Mouse (Mus musculus): ENCODE measurements at regions not wholly inside any gene's neighbourhood (a gene's known extent, or its start where the extent isn't known, plus 50 kb on each side); places are given as distances from the start of the nearest gene placed in this dataset.

- TF ChIP-seq FOSL1 (IDR thresholded peaks at IDR 0.05; ENCODE audit: insufficient read depth, low read length, poor library complexity, severe bottlenecking), result no peak
- TF ChIP-seq CTCF (IDR thresholded peaks at IDR 0.05; ENCODE audit: control insufficient read depth, insufficient read depth, insufficient read length), result no peak
These were observed 90.6 kb upstream of the Zbtb40 start for GRCm38 (mm10) chr4:137139051-137139705.
